In the genomic region with DNA sequence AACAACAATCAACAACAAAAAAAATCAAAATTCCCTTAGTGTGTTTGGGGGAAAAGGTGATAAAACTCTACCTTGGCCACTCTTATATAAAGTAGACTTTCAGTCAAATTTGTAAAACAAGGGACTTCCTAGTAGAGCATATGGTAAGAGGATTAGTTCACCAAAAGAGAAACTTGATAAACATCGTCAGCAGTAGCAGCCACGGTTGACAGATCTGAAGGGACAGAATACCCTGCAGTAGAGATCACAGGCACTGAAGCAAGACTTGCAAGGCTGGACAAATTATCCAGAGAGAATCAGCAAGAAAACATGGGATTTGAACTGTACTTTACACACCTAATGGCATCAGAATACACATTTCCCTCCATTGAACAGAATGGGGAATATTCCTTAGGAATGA, we compare ENCODE assay signal across 25 mouse cellular contexts. TPM values are rescaled to one million over a fixed set of nuclear protein-coding genes. Genes with fewer than 3 reads are reported as not detected.
A peak's percentile ranks its signal among the peaks of the same experiment; 100 is the strongest.
DNase-seq lines count a peak whose midpoint lies in the region; ATAC-seq and TF ChIP-seq lines count a peak whose summit lies in the region.
"Had no signal": no experiment of that assay in that cellular context is flagged by ENCODE, and none has a peak within 500 bp of the region (broad histone marks: within the 10 kb centered on the region; RNA-seq: fewer than 3 reads in every experiment).

No protein-coding gene starts in this region.

- no peak overlapping the region for H3K27ac ChIP-seq in heart, embryonic 10.5 days
- no peak overlapping the region for H3K27ac ChIP-seq in kidney, embryonic 15.5 days
- H3K27ac ChIP-seq in kidney, postnatal 0 days, result no peak overlapping the region
- H3K27ac ChIP-seq: embryonic facial prominence, embryonic 10.5 days; embryonic facial prominence, embryonic 12.5 days; forebrain, embryonic 13.5 days; forebrain, embryonic 15.5 days had no signal

- H3K27me3 ChIP-seq in heart, embryonic 10.5 days (ENCODE audit: insufficient read depth, poor library complexity, severe bottlenecking), result peaks cover 12% of the 10 kb centered on the region; the same call in 1 of the 2 replicates
- H3K27me3 ChIP-seq in kidney, embryonic 15.5 days, result no peaks in the 10 kb centered on the region
- H3K27me3 ChIP-seq in kidney, postnatal 0 days (ENCODE audit: insufficient read depth, low read length), result no peaks in the 10 kb centered on the region
- H3K27me3 ChIP-seq: CH12.LX; embryonic facial prominence, embryonic 12.5 days; forebrain, embryonic 13.5 days; forebrain, embryonic 15.5 days had no signal

- intact Hi-C loops in heart, postnatal 10 days (cut with DNase I), result no loop called here

- no peak overlapping the region for H3K4me3 ChIP-seq in heart, embryonic 10.5 days
- H3K4me3 ChIP-seq in kidney, embryonic 15.5 days (replicated peaks), result no peak overlapping the region
- H3K4me3 ChIP-seq in kidney, postnatal 0 days (replicated peaks; ENCODE audit: low read depth, low read length), result no peak overlapping the region
- H3K4me3 ChIP-seq: embryonic facial prominence, embryonic 10.5 days; embryonic facial prominence, embryonic 12.5 days; forebrain, embryonic 13.5 days; forebrain, embryonic 15.5 days had no signal

- WGBS in heart, embryonic 10.5 days, result 46% methylated on average over 2 of the region's 2 CpGs
- WGBS in kidney, embryonic 15.5 days, result 35% methylated on average over 2 of the region's 2 CpGs
- 30% methylated on average over 2 of the region's 2 CpGs for WGBS in kidney, postnatal 0 days

- DNase-seq in heart, embryonic 10.5 days (ENCODE audit: low spot score), result peak; percentile 58
- no peak for DNase-seq in heart, postnatal 10 days
- no peak for DNase-seq in kidney, adult 18-20 months
- peak; percentile 78 for DNase-seq in kidney, postnatal 0 days (ENCODE audit: low spot score)
- DNase-seq in kidney, postnatal 10 days, result no peak
- DNase-seq: adrenal gland, adult 8-10 months; adrenal gland, postnatal 14 days; adrenal gland, postnatal 36 days; B cell, adult 2 months; cerebellum, adult 11-12 months; cerebellum, adult 2 months; cerebellum, adult 9-10 months; cerebellum, postnatal 10 days; cerebellum, postnatal 25 days had no signal

- no peak overlapping the region for H3K4me2 ChIP-seq in kidney, embryonic 15.5 days
- H3K4me2 ChIP-seq in kidney, postnatal 0 days (ENCODE audit: low read length), result no peak overlapping the region
- H3K4me2 ChIP-seq: embryonic facial prominence, embryonic 12.5 days; forebrain, embryonic 13.5 days; forebrain, embryonic 15.5 days had no signal

- no peaks in the 10 kb centered on the region for H3K36me3 ChIP-seq in heart, embryonic 10.5 days
- no peaks in the 10 kb centered on the region for H3K36me3 ChIP-seq in kidney, embryonic 15.5 days
- H3K36me3 ChIP-seq in kidney, postnatal 0 days (ENCODE audit: insufficient read depth, low read length), result no peaks in the 10 kb centered on the region
- H3K36me3 ChIP-seq: embryonic facial prominence, embryonic 10.5 days; embryonic facial prominence, embryonic 12.5 days; forebrain, embryonic 15.5 days; G1E had no signal

- ATAC-seq in kidney, embryonic 15.5 days (replicated peaks; ENCODE audit: low FRiP score), result peak; percentile 75; the same call in 1 of the 2 replicates
- ATAC-seq in kidney, postnatal 0 days (replicated peaks; ENCODE audit: low FRiP score, low read depth), result peak; percentile 57; the same call in 1 of the 2 replicates
- ATAC-seq: activated CD4-positive, CD25-positive, alpha-beta regulatory T cell, adult 4 months; CD4-positive, CD25-positive, alpha-beta regulatory T cell, adult 4 months; forebrain, embryonic 13.5 days; forebrain, embryonic 15.5 days; Patski had no signal

- TF ChIP-seq CTCF in kidney, postnatal 0 days (IDR thresholded peaks at IDR 0.05; ENCODE audit: low read depth), result no peak

- H3K9me3 ChIP-seq in heart, embryonic 10.5 days, result no peaks in the 10 kb centered on the region
- no peaks in the 10 kb centered on the region for H3K9me3 ChIP-seq in kidney, embryonic 15.5 days (replicated peaks)
- no peaks in the 10 kb centered on the region for H3K9me3 ChIP-seq in kidney, postnatal 0 days (replicated peaks; ENCODE audit: low read length)
- H3K9me3 ChIP-seq: embryonic facial prominence, embryonic 10.5 days; embryonic facial prominence, embryonic 12.5 days; forebrain, embryonic 13.5 days; forebrain, embryonic 15.5 days; G1E had no signal

- H3K4me1 ChIP-seq in heart, embryonic 10.5 days, result no peaks in the 10 kb centered on the region
- no peaks in the 10 kb centered on the region for H3K4me1 ChIP-seq in kidney, embryonic 15.5 days
- H3K4me1 ChIP-seq in kidney, postnatal 0 days (replicated peaks; ENCODE audit: insufficient read depth, low read length), result no peaks in the 10 kb centered on the region
- H3K4me1 ChIP-seq: embryonic facial prominence, embryonic 10.5 days; embryonic facial prominence, embryonic 12.5 days; forebrain, embryonic 13.5 days; forebrain, embryonic 15.5 days had no signal

- no peak overlapping the region for H3K9ac ChIP-seq in kidney, embryonic 15.5 days
- H3K9ac ChIP-seq in kidney, postnatal 0 days (ENCODE audit: low read depth, low read length), result no peak overlapping the region
- H3K9ac ChIP-seq: embryonic facial prominence, embryonic 12.5 days; forebrain, embryonic 13.5 days; forebrain, embryonic 15.5 days had no signal

RNA-seq across cellular contexts. Expression of a gene that starts 14.4 kb away (rescaled TPM):
- polyA plus RNA-seq in heart, embryonic 10.5 days (2016; fragmentation: Nextera tagmentation; extraction: Ambion mirVana), result 0.16 TPM in 1 of 2 replicates, not detected in the other
- total RNA-seq in heart, postnatal 10 days (2021), result not detected
- polyA plus RNA-seq in kidney, embryonic 15.5 days (2015; fragmentation: Nextera tagmentation; extraction: Ambion mirVana), result 0.06 and 0.14 TPM in 2 replicates
- 0.04 TPM in 2 replicates for polyA plus RNA-seq in kidney, postnatal 0 days (2015; fragmentation: Nextera tagmentation; extraction: Ambion mirVana)
- total RNA-seq: adrenal gland, adult 18-20 months; adrenal gland, adult 8-10 months; adrenal gland, postnatal 14 days; adrenal gland, postnatal 36 days; CH12.LX had no signal
- polyA plus RNA-seq: activated CD4-positive, CD25-positive, alpha-beta regulatory T cell, adult 4 months; CD4-positive, CD25-positive, alpha-beta regulatory T cell, adult 4 months; forebrain, embryonic 13.5 days; forebrain, embryonic 15.5 days; G1E; Patski had no signal

RNA-seq across cellular contexts. Expression of a gene that starts 22.9 kb away (rescaled TPM):
- 0.05 and 0.48 TPM in 2 replicates for polyA plus RNA-seq in heart, embryonic 10.5 days (2016; fragmentation: Nextera tagmentation; extraction: Ambion mirVana)
- total RNA-seq in heart, postnatal 10 days (2021), result under 1 TPM; 0.12 to 0.17 TPM
- 0.39 and 0.53 TPM in 2 replicates for polyA plus RNA-seq in kidney, embryonic 15.5 days (2015; fragmentation: Nextera tagmentation; extraction: Ambion mirVana)
- polyA plus RNA-seq in kidney, postnatal 0 days (2015; fragmentation: Nextera tagmentation; extraction: Ambion mirVana), result 0.13 and 0.15 TPM in 2 replicates
- total RNA-seq: adrenal gland, adult 18-20 months; adrenal gland, postnatal 14 days; adrenal gland, postnatal 36 days; CH12.LX; G1E had no signal
- polyA plus RNA-seq: activated CD4-positive, CD25-positive, alpha-beta regulatory T cell, adult 4 months; CD4-positive, CD25-positive, alpha-beta regulatory T cell, adult 4 months; G1E; Patski had no signal

RNA-seq across cellular contexts. Expression of a gene that starts 33.4 kb away (rescaled TPM):
- 14.2 and 17.9 TPM in 2 replicates for polyA plus RNA-seq in heart, embryonic 10.5 days (2016; fragmentation: Nextera tagmentation; extraction: Ambion mirVana)
- total RNA-seq in heart, postnatal 10 days (2021), result 10 to 100 TPM; 19.4 to 21.2 TPM
- 26.0 and 31.2 TPM in 2 replicates for polyA plus RNA-seq in kidney, embryonic 15.5 days (2015; fragmentation: Nextera tagmentation; extraction: Ambion mirVana)
- 47.4 and 54.5 TPM in 2 replicates for polyA plus RNA-seq in kidney, postnatal 0 days (2015; fragmentation: Nextera tagmentation; extraction: Ambion mirVana)

RNA-seq across cellular contexts. Expression of a gene that starts 49.7 kb away (rescaled TPM):
- 1.0 and 2.1 TPM in 2 replicates for polyA plus RNA-seq in heart, embryonic 10.5 days (2016; fragmentation: Nextera tagmentation; extraction: Ambion mirVana)
- total RNA-seq in heart, postnatal 10 days (2021), result 10 to 100 TPM; 23.2 to 24.0 TPM
- 3.9 and 4.0 TPM in 2 replicates for polyA plus RNA-seq in kidney, embryonic 15.5 days (2015; fragmentation: Nextera tagmentation; extraction: Ambion mirVana)
- 1.6 and 2.1 TPM in 2 replicates for polyA plus RNA-seq in kidney, postnatal 0 days (2015; fragmentation: Nextera tagmentation; extraction: Ambion mirVana)
- polyA plus RNA-seq: G1E had no signal

Comparison
In these comparisons a context has a peak if more than half of its experiments do, and no peak if none do; other contexts are left out.
1. DNase-seq: peak in heart, embryonic 10.5 days (single experiment) and kidney, postnatal 0 days (single experiment); none in heart, postnatal 10 days (0 of 2), kidney, adult 18-20 months (single experiment) and kidney, postnatal 10 days (single experiment).